Mouse (Mus musculus) v-Abl transformed pro-B cells (cell line): ENCODE data around the gene Senp3.

Experiments
- in situ Hi-C, 2 experiments: fragments of 400-800 bp; cut with MboI; formaldehyde crosslinking; loops; one replicate each; pipeline ENCODE4 v1.15.1; 2025; ENCODE audit not compliant: unreplicated experiment in 2 of 2

The Senp3 gene

DNA sequence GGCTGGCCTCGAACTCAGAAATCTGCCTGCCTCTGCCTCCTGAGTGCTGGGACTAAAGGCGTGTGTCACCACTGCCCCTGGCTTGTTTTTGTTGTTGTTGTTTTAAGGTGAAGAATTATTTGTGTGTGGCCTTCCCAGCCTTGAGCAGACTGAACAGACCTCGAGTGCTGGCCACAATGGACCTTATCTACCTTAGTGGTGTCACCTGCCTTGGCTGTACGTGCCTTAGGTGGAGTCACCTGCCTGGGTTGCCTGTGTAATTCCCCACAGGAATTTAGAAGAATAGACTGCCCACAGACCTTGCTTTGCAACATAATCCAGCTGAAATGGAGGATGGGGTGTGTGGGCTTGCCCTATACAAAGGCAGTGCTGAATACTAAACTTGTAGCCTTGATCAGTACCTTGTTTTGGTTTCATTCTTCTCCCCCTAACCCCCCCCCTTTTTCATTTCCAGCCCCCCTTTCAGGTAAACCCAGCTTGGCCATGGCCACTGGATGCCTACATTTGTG is 26.0 kb upstream of the Senp3 start:
- in situ Hi-C loops = loop anchor here in 1 of 2 experiments (25.0 kb wide), 1 partner anchor 479 kb away; no protein-coding TSS in a partner anchor

DNA sequence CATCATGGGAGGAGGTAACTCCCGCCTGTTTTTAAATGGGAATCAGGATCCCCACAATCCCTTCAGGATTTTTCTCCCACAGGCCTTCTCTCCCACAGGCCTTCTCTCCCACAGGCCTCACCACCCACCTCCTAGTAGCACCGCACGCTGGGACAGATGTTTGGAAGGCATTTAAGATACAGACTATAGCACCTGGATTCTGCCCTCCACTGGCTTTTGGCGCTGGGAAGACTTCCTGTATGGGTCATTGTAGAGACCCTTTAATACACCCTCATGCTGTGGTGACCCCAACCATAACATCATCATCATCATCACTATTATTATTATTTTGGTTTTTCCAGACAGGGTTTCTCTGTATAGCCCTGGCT is 25.6 kb upstream of the Senp3 start:
- in situ Hi-C loops = loop anchor here in 1 of 2 experiments (25.0 kb wide), 1 partner anchor 480 kb away; no protein-coding TSS in a partner anchor

DNA sequence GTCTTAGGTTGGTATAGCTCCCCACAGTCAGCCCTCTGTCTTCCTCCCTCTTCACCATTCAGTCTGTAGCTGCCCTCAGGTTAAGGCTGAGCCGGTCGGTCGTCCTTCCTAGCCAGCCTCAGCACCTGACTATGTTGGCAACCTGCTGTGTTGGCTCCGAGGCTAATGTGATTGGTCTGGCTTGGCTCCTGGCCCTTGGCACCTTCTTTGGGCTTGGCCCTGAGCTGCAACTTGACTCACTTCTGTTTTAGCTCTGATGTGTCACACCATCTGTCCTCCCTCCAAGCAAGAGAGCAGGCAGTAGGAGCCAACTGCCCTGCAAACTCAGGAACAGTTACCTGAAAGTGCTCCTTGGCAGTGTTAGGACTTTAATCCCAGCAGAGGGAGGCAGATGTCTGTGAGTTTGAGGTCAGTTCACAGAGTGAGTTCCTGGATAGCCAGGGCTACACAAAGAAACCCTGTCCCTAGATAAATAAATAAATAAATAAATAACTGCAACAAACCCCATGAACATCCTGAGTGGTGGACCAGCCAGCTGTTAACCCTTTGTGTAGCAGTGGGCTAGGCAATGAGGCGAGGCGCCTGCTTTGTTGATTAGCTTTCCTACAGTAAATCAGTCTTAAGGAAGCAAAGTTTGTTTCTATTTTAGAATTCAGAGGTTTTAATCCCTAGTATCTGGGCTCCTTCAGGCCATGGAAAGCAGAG is 25.0 kb upstream of the Senp3 start:
- in situ Hi-C loops = loop anchor here in 1 of 2 experiments (25.0 kb wide), 1 partner anchor 480 kb away; no protein-coding TSS in a partner anchor

GRCm38 (mm10) chr11:69704613-69705010 is 22.7 kb upstream of the Senp3 start:
- in situ Hi-C loops = loop anchor here in 1 of 2 experiments (25.0 kb wide), 1 partner anchor 483 kb away; no protein-coding TSS in a partner anchor

DNA sequence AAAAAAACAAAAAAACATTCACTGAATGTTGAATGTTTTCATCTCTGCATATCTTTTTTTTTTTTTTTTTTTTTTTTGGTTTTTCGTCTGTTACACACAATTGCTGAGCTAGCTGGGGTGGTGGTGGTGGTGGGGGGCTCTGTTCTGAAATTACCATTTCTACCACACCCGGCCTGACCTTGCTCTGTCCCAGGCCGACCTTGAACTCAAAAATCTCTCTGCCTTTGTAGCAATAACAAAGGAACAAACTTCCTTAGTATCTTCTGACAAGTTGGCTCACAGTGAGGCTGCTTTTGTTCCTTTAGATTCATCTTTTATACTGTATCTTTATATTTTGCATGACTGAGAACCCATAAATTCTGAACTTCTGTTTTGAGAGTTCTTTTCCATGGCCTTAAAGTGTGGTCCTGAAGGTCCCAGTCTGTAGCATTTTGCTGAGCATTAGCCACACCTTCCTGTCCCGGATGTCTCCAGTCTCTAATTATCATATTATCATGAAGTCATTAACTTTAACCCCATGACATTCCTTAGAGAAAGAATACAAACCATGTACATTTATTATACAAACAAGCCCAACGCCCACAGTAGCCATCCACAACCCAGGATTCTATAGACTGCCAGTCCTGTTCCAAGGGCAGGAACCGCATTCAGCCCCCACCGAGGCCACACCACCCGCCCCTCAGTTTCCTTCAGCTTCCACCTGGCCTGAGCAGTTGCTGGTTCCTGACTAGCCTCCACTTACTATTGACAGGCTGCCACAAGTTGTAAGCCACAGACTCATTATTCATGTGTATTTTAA is 22.1 kb upstream of the Senp3 start:
- in situ Hi-C loops = loop anchor here in 1 of 2 experiments (25.0 kb wide), 1 partner anchor 483 kb away; no protein-coding TSS in a partner anchor

DNA sequence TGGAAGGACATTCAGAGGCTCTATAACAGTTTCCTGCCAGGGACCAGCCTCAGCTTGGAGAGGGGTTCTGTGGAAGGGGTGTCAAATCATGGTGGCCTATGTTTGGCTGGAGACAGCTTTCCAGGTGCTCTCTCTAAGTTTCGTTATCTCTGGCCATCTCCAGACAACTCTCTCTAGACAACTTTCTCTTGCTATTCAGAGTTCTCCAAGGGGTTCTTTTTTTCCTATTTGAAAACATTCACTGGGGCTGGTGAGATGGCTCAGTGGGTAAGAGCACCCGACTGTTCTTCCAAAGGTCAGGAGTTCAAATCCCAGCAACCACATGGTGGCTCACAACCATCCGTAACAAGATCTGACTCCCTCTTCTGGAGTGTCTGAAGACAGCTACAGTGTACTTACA is 21.5 kb upstream of the Senp3 start:
- in situ Hi-C loops = loop anchor here in 1 of 2 experiments (25.0 kb wide), 1 partner anchor 484 kb away; no protein-coding TSS in a partner anchor

GRCm38 (mm10) chr11:69702886-69703285 is 21.0 kb upstream of the Senp3 start:
- in situ Hi-C loops = loop anchor here in 1 of 2 experiments (25.0 kb wide), 1 partner anchor 484 kb away; no protein-coding TSS in a partner anchor

DNA sequence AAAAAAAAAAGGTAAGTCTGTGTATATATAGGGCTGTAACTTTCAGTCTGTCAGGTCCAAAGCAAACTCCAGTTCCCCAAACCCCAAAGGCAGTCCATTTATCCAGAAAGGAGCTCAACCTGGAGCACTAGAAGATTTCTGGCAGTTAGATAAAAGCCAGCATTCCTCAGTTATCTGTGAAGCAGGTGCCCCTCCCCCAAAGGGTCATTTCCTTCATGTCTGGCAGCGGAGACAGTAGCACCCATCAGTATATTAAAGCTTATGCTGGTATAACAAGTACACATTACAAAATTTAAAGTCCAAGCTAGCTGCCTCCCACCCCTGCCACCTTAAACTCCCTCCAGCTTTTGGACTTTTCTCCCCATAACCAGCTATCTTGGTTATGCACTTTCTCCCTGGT is 17.7 kb upstream of the Senp3 start:
- in situ Hi-C loops = loop anchor here in 1 of 2 experiments (25.0 kb wide), 1 partner anchor 513 kb away; the partner anchor contains the start of genes Slc16a11 and Slc16a13

DNA sequence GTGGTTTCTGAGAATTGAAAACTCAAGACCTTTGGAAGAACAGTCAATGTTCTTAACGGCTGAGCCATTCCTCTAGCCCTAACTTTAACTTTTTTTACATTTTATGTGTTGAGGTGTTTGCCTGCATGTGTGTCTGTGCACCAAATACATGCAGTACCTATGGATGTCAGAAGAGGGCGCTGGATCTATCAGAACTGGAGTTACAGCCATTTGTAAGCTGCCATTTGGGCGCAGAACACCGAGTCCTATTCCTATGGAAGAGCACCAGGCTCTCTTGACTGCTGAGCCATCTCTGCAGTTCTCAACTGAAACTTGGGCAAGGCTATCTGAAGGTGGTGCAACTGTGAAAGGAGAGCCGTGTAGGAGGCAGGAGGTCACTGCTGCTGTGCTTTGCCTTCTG is 16.7 kb upstream of the Senp3 start:
- in situ Hi-C loops = loop anchor here in 1 of 2 experiments (25.0 kb wide), 1 partner anchor 514 kb away; the partner anchor contains the start of genes Slc16a11 and Slc16a13

DNA sequence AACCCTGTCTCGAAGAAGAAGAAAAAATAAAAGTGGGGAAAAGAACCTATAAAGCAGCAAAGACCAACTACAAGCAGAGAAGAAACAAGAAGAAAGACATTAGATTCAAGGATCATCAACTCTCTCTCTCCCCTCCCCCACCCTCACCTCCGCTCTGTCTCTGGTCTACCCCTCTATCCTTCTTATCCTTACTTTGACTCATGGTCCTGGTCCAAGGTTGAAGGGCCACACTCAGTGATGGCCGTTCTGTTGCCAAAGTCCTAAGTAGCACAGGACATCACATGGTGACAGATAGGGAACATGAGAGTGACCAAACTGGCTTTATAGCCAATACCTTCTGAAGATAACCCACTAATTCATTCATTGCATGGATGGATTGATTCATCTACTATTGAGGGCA is 15.5 kb upstream of the Senp3 start:
- in situ Hi-C loops = loop anchor here in 1 of 2 experiments (25.0 kb wide), 1 partner anchor 515 kb away; the partner anchor contains the start of genes Slc16a11 and Slc16a13

DNA sequence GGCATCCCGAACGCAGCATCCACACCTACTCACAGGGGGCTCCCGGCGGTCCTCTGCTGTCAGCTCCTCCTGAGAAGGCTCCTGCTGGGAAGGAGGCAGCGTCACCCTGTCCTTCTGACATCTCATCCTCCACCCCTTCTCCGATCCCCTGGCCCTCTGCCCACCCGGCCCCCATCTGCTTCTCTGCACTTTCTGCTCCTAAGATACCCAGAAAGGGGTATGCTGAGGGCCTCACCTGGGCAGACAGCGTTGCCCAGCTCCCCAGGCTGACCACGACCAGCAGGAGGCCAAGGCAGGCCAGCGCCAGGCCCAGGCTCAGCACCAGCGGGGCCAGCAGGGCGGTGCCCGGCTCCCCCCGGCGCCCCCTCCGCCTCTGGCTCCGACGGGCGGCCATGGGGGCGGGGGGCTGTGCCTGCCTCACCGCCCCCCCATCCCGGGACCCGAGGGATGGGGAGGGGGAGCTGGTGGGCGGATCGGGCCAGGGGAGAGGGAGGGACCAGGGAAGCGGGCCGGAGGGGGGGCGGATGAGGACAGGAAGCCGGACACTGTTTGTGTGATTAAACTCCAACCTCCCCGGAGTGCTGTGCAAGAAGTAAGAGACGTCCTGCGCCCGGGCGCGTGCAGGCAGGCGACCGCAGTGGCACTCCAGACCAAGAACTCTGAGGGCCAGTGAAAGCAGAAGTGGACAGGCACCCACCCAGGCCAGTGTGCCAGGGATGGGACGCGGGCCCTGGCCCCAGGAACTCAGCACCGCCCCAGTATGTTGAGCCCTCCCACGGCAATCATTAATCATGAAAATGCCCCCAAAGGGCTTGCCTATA is 13.7 kb upstream of the Senp3 start, which contains the start of the genes Tnfsf12 and Tnfsfm13:
TSS of gene Tnfsf12 (minus strand) at position 489 of the 821 bp plus-strand sequence.
TSS of gene Tnfsfm13 (minus strand) at position 738 of the 821 bp plus-strand sequence.
- in situ Hi-C loops = loop anchor here in 1 of 2 experiments (25.0 kb wide), 1 partner anchor 517 kb away; the partner anchor contains the start of genes Slc16a11 and Slc16a13

DNA sequence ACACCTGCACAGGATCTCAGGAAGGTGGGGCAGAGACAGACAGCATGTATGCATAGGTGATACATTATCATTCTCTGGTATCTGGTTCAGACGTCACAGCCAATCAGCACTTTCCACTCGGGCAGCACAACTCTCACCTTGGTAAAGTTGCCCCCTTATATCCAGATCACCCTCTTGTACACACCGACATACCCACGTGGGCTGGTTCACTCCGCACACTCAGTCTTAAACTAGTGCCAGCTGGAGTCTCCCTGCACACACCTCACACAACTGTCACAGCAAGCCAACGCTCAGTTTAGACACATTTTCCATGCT is 13.1 kb upstream of the Senp3 start:
- in situ Hi-C loops = loop anchor here in 1 of 2 experiments (25.0 kb wide), 1 partner anchor 517 kb away; the partner anchor contains the start of genes Slc16a11 and Slc16a13

DNA sequence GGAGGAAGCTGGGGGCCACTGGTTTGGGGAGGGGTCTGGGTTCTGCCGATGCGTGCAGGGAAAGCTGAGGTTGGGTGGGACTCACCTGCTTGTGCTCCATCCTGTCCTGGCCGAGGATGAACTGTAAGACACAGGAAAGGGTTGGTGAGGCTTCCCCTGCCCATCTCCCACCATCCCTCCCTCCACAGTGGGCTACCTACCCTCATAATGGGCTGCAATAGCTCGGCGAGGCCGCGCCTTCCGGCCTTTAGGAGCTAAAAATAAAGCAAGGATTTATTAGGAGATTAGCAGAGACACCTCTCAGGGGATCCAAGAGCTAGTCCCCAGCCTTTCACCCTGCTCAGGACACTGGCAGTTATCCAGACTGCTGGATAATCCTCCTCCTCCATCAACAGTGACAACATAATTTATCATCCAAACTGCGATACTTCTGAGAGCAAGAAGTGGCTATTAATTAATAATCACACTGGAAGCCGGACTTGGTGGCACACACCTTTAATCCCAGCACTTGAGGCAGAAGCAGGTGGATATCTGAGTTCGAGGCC is 11.6 kb upstream of the Senp3 start:
- in situ Hi-C loops = loop anchor here in 1 of 2 experiments (25.0 kb wide), 1 partner anchor 519 kb away; the partner anchor contains the start of genes Slc16a11 and Slc16a13

- in situ Hi-C loops = loop anchor here in 1 of 2 experiments (25.0 kb wide), 1 partner anchor 519 kb away; the partner anchor contains the start of genes Slc16a11 and Slc16a13
Measured at GRCm38 (mm10) chr11:69692863-69693262, 11.0 kb upstream of the Senp3 start.

DNA sequence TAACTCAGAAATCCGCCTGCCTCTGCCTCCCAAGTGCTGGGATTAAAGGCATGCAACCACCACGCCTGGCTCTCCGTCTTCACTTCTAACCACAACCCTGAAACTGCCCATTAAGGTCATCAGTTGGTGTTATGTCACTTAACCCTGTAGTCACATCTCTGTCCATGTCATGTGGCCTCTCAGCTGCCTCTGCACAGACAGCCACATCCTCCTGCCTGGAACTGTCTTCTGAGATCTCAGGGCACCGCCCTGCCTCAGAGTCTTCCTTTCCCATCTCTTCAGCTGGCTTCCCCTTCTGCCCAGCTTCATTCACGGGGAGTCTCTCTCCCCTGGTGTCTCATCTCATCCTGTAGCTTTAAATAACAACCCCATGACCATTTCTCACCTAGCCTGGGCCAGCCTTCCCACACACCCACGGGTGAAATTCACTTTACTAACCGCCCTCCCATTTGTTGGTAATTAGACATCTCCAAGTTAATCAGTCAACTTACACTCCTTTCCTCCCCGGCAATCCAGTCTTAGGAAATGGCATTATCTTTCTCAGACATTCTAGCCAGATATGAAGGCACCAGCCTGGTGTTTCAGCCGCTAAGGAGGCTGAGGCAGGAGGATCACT is 10.4 kb upstream of the Senp3 start:
- in situ Hi-C loops = loop anchor here in 1 of 2 experiments (25.0 kb wide), 1 partner anchor 520 kb away; the partner anchor contains the start of genes Slc16a11 and Slc16a13

GRCm38 (mm10) chr11:69689891-69690290 is 8.0 kb upstream of the Senp3 start:
- in situ Hi-C loops = loop anchor here in 1 of 2 experiments (10.0 to 25.0 kb wide), 2 partner anchors 265 to 522 kb away; partner anchors contain the start of genes Slc16a11 and Slc16a13

DNA sequence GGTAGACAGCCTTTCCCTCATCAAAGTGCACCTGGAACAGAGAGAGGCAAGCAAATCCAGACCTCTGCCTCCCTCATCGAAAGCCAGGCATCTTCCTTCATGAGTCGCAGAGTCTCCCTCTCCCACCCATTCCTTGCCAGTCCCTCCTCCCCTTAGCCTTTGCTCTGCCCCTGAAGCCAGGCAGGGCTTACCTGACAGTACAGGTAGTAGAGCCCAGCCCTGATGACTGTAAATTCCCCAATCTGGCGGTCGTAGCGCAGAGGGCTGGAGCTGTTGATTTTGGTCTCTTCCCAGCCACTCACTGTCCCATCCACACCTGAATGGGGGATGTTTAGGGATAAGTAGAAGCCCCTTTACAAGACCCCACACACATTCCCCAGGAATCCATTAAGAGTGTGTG is 5.2 kb upstream of the Senp3 start:
- in situ Hi-C loops = loop anchor here in 1 of 2 experiments (10.0 to 25.0 kb wide), 2 partner anchors 268 to 525 kb away; partner anchors contain the start of genes Slc16a11 and Slc16a13

DNA sequence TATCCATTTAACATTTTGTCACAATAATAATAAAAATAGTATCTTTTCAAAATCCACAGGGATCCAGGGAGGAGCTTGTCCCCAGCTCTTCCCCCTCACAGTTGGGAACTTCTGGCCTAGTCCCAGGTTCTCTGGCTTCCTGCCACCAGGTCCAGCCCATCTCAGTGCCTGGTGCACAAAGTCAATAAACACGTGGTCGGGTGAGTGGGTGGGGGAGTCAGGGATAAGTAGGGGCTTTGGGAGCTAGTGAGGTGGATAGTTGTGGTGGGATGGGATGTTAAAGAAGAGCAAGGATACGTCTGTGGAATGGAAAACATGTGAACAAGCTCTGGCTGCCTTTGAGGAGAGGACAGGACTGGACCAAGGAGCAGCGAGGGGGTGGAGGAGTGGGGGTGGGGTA is 4.5 kb upstream of the Senp3 start:
- in situ Hi-C loops = loop anchor here in 1 of 2 experiments (10.0 to 25.0 kb wide), 2 partner anchors 268 to 526 kb away; partner anchors contain the start of genes Slc16a11 and Slc16a13
